Mouse (Mus musculus) liver, embryonic 14 days (tissue): ENCODE measurements around the gene Nom1. TPM values are rescaled to one million over a fixed set of nuclear protein-coding genes. Genes with fewer than 3 reads are reported as not detected.

ENCODE experiments used
- polyA plus RNA-seq: library from polyadenylated mRNA; depleted of rRNA; stranded (reverse); fragments of >200 nt; gene quantifications from 2 replicates; pipeline ENCODE4 v1.2.3, GENCODE M21; 2012; rRNA removed

Gene Nom1
- 10.3 and 14.3 TPM in 2 replicates for polyA plus RNA-seq

GRCm38 (mm10) chr5:29434228-29434871 is at the start of gene Nom1:
Gene Nom1 (plus strand): TSS chr5:29434664.

GRCm38 (mm10) chr5:29478208-29479197 is 44.0 kb downstream of the Nom1 start, which contains the start of gene Mnx1:
Gene Mnx1 (minus strand): TSS chr5:29478470.

Other genes starting within 250 kb of the Nom1 start
- gene Rnf32, start 238.7 kb upstream of the Nom1 start, polyA plus RNA-seq: 0.07 and 0.27 TPM in 2 replicates
- gene Lmbr1, start 56.3 kb upstream of the Nom1 start, polyA plus RNA-seq: 1.1 and 1.4 TPM in 2 replicates
- gene Mnx1, start 43.8 kb downstream of the Nom1 start, polyA plus RNA-seq: not detected in 2 replicates
- gene Ube3c, start 134.6 kb downstream of the Nom1 start, polyA plus RNA-seq: 7.7 and 9.4 TPM in 2 replicates